Mouse (Mus musculus): ENCODE results near the gene Kcnmb2.

Gene Kcnmb2

DNA sequence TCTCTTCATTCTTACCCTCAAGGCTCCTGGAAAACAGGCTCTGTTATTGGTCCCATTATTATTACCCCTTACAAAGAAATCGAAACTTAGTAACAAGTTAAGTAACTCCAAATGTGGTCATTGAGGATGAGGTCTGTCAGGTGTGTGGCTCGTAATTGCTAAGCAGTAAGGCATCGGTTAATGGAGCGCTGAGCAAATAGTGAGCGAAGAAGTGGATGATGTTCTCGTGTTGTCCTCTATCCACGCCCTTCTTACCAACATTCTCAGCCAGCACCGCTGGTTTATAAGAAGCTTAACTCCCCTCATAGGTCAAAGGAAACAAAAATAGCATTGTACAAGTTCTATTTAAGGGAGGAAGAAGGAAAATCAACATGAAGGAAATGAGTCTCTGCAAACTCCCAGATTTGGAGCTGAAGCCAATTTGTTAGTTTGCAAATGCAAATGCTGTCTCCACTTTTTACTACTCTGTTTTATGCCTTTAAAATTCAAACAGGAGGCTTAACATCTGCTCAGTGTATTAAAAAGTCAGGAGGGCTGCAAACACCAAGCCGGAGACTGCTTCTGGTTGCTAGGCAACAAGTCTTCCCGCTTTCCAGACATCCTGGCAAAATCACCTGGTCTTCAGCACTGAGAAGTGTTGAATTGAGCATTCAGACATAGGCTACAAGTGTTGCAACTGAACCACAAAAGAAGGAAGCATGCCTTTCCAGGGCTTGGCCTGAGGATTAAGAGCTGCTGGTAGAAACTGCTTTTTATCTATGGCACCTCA is 157.8 kb downstream of the Kcnmb2 start:
- no peak for DNase-seq (ENCODE audit: low read depth, low spot score)
- no peaks in the 10 kb centered on the region for H3K27me3 ChIP-seq (ENCODE audit: control insufficient read depth, insufficient read depth, low read length, poor library complexity, severe bottlenecking)
- H3K36me3 ChIP-seq (ENCODE audit: control insufficient read depth, insufficient read depth, low read length, poor library complexity, severe bottlenecking): no peaks in the 10 kb centered on the region

DNA sequence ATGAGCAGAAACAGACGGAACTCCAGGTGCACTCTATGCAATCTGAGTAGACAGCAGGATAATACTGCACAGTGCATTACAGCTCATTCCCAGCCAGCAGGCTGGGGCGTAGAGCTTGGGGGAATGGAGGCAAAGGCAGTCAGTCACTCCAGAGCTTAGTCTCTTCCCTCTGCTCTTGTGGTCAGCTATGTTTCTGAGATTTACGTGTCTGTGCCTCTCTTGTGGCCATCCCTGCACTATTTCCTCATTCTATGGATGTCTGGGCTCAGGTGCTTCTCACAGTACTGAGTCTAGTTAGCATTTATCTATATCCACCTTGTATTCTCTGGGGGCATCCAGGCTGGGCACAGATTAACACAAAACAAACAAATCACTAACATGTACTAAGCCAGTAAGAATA is 160.4 kb downstream of the Kcnmb2 start:
- no peaks in the 10 kb centered on the region for H3K27me3 ChIP-seq (ENCODE audit: control insufficient read depth, insufficient read depth, low read length, poor library complexity, severe bottlenecking)
- no peak for DNase-seq (ENCODE audit: low read depth, low spot score)
- no peaks in the 10 kb centered on the region for H3K36me3 ChIP-seq (ENCODE audit: control insufficient read depth, insufficient read depth, low read length, poor library complexity, severe bottlenecking)

- Histone ChIP-seq H3K36me3 (ENCODE audit: control insufficient read depth, insufficient read depth, low read length, poor library complexity, severe bottlenecking) (no peaks in the 10 kb centered on the region), H3K27me3 (ENCODE audit: control insufficient read depth, insufficient read depth, low read length, poor library complexity, severe bottlenecking) (no peaks in the 10 kb centered on the region)
- no peak for DNase-seq (ENCODE audit: low read depth, low spot score)
These were observed 161.0 kb downstream of the Kcnmb2 start for GRCm38 (mm10) chr3:32063312-32063711.

DNA sequence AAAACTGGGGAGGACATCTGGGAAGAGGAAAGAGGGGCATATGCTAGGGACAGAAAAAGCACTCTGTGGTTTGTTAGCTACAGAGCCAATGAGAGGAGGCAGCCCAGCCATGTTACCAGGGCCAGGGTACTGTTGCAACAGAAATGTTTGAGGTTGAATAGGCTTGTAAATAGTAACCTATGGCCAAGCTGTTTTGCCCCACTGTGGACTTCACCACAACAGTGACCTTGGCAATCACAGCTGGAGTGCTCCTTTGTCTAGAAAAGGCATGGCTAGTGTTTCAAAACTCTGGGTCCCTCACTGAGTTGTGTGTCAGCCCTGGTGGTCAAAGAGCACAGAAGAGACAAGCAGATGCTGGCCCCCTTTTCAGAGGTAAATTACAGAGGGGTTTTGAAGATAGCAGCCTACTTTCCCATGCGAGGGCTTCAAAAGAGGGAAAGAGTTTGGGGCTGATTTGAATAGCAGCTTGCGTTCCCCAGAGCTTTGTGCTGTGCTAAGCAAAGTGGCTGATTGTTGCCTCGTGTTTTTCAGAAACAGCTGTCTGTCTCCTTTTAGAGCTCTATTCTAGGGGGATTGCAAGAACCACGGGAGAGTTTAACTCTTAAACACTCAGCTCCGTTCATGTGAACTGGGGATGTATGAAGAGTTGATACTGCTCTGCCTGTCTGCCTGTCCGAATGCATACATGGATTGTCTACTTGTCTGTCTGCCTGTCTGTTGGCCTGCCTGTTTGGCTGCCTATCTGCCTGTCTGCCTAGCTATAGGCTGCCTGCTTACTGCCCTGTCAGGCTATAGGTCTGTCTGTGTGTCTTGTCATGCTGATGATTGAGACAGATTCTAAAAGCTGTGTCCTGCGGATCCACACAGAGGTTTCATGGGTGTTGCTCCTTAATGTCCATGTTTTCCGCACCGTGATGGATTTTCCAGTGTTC is 165.0 kb downstream of the Kcnmb2 start:
- DNase-seq (ENCODE audit: low read depth, low spot score): no peak
- Histone ChIP-seq H3K27me3 (ENCODE audit: control insufficient read depth, insufficient read depth, low read length, poor library complexity, severe bottlenecking) (no peaks in the 10 kb centered on the region), H3K36me3 (ENCODE audit: control insufficient read depth, insufficient read depth, low read length, poor library complexity, severe bottlenecking) (no peaks in the 10 kb centered on the region)

- DNase-seq (ENCODE audit: low read depth, low spot score): no peak
- Histone ChIP-seq H3K36me3 (ENCODE audit: control insufficient read depth, insufficient read depth, low read length, poor library complexity, severe bottlenecking) (no peaks in the 10 kb centered on the region), H3K27me3 (ENCODE audit: control insufficient read depth, insufficient read depth, low read length, poor library complexity, severe bottlenecking) (no peaks in the 10 kb centered on the region)
These were observed 171.6 kb downstream of the Kcnmb2 start for GRCm38 (mm10) chr3:32073881-32074280.

DNA sequence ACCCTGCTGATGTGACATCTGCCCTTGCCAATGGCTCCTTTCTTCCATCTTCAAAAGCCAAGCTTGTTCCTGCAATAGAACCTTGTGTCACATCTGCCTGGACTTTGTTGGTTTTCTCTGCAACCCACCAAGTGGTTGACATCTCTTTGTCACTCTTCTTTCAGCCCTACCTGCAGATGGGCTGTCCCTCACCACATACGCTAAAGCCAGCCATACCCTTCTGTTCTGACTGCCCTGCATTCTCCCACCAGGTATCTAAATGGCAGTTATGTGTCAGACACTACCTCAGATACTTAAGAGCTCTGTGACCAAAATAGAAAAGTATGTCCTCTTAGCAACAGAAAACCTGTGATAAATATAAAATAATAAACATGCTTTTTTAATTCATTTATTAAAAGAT is 186.5 kb downstream of the Kcnmb2 start:
- no peaks in the 10 kb centered on the region for H3K27me3 ChIP-seq (ENCODE audit: control insufficient read depth, insufficient read depth, low read length, poor library complexity, severe bottlenecking)
- no peaks in the 10 kb centered on the region for H3K36me3 ChIP-seq (ENCODE audit: control insufficient read depth, insufficient read depth, low read length, poor library complexity, severe bottlenecking)
- DNase-seq (ENCODE audit: low read depth, low spot score): no peak

- no peak for DNase-seq (ENCODE audit: low read depth, low spot score)
- H3K27me3 ChIP-seq (ENCODE audit: control insufficient read depth, insufficient read depth, low read length, poor library complexity, severe bottlenecking): no peaks in the 10 kb centered on the region
- no peaks in the 10 kb centered on the region for H3K36me3 ChIP-seq (ENCODE audit: control insufficient read depth, insufficient read depth, low read length, poor library complexity, severe bottlenecking)
These were observed 199.1 kb downstream of the Kcnmb2 start for GRCm38 (mm10) chr3:32101391-32101790.

DNA sequence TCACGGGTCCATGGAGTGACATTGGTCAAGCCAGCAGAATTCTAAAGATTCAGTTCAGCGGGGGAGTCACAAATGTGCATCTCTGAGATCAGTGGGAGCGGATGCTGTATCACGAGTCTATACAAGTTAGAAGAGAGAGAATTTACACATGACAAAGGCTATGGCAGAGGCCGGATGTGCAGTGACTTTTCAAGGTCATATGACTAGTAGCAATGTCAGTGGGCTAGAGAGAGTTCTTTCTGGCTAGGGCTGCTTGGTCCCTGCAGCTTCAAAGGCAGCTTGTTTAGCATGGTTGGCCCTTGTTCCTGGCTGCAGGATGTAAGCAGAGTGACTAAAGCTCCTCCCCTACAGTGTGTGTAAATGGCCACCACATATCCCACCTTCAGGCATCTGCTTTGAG is 217.5 kb downstream of the Kcnmb2 start:
- DNase-seq (ENCODE audit: low read depth, low spot score): no peak
- no peaks in the 10 kb centered on the region for H3K36me3 ChIP-seq (ENCODE audit: control insufficient read depth, insufficient read depth, low read length, poor library complexity, severe bottlenecking)
- no peaks in the 10 kb centered on the region for H3K27me3 ChIP-seq (ENCODE audit: control insufficient read depth, insufficient read depth, low read length, poor library complexity, severe bottlenecking)

- no peaks in the 10 kb centered on the region for H3K36me3 ChIP-seq (ENCODE audit: control insufficient read depth, insufficient read depth, low read length, poor library complexity, severe bottlenecking)
- no peak for DNase-seq (ENCODE audit: low read depth, low spot score)
- no peaks in the 10 kb centered on the region for H3K27me3 ChIP-seq (ENCODE audit: control insufficient read depth, insufficient read depth, low read length, poor library complexity, severe bottlenecking)
These were observed 219.4 kb downstream of the Kcnmb2 start for GRCm38 (mm10) chr3:32121731-32122130.

- no peaks in the 10 kb centered on the region for H3K36me3 ChIP-seq (ENCODE audit: control insufficient read depth, insufficient read depth, low read length, poor library complexity, severe bottlenecking)
- DNase-seq (ENCODE audit: low read depth, low spot score): no peak
- no peaks in the 10 kb centered on the region; the same call in 1 of the 2 replicates for H3K27me3 ChIP-seq (ENCODE audit: control insufficient read depth, insufficient read depth, low read length, poor library complexity, severe bottlenecking)
These were observed 223.1 kb downstream of the Kcnmb2 start for GRCm38 (mm10) chr3:32125431-32125830.

DNA sequence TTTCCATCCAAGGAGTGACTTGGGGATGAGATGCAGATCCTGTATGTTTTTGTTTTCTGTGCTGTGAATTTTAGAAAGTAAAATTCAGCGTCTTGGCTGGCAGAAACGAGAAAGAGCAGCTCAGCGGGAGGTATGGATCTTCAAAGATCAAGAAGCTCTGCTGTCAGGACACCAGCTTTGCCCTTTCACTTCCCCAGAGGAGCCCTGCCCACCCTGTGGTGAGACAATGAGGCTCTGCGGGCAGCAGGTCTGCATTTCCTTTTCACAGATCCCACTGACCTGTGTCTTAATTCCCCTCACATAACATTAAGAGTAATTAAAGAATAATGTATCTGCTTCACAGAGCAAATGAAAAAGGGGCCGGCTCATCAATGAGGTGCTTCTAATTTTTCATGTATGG is 226.1 kb downstream of the Kcnmb2 start:
- H3K27me3 ChIP-seq (ENCODE audit: control insufficient read depth, insufficient read depth, low read length, poor library complexity, severe bottlenecking): no peaks in the 10 kb centered on the region; the same call in 1 of the 2 replicates
- no peak for DNase-seq (ENCODE audit: low read depth, low spot score)
- no peaks in the 10 kb centered on the region for H3K36me3 ChIP-seq (ENCODE audit: control insufficient read depth, insufficient read depth, low read length, poor library complexity, severe bottlenecking)

DNA sequence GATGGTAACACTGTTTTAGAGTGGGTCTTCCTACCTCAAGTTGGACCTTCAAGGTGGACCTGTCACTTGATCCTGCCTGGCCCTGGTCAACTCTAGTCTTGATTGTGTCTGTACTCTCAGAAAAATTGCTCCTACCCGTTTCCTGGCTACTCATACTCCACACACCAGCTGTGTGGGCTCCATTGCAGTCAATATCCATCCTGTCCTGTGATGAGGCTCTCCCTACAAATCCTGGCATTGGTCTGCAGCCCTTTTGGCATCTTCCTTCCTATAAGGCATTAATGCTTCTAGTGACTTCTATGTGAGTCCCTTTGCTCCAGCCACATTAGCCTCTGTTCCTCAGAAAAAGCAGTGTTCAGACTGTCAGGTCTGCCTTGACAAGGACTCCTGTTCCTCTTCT is 228.4 kb downstream of the Kcnmb2 start:
- no peak for DNase-seq (ENCODE audit: low read depth, low spot score)
- H3K27me3 ChIP-seq (ENCODE audit: control insufficient read depth, insufficient read depth, low read length, poor library complexity, severe bottlenecking): no peaks in the 10 kb centered on the region; the same call in 1 of the 2 replicates
- no peaks in the 10 kb centered on the region for H3K36me3 ChIP-seq (ENCODE audit: control insufficient read depth, insufficient read depth, low read length, poor library complexity, severe bottlenecking)

GRCm38 (mm10) chr3:32132395-32133004 is 230.2 kb downstream of the Kcnmb2 start:
- DNase-seq (ENCODE audit: low read depth, low spot score): no peak
- Histone ChIP-seq H3K36me3 (ENCODE audit: control insufficient read depth, insufficient read depth, low read length, poor library complexity, severe bottlenecking) (no peaks in the 10 kb centered on the region), H3K27me3 (ENCODE audit: control insufficient read depth, insufficient read depth, low read length, poor library complexity, severe bottlenecking) (no peaks in the 10 kb centered on the region; the same call in 1 of the 2 replicates)

GRCm38 (mm10) chr3:32144194-32144593 is 241.9 kb downstream of the Kcnmb2 start:
- H3K27me3 ChIP-seq (ENCODE audit: control insufficient read depth, insufficient read depth, low read length, poor library complexity, severe bottlenecking): no peaks in the 10 kb centered on the region
- no peaks in the 10 kb centered on the region for H3K36me3 ChIP-seq (ENCODE audit: control insufficient read depth, insufficient read depth, low read length, poor library complexity, severe bottlenecking)
- DNase-seq (ENCODE audit: low read depth, low spot score): no peak

- H3K27me3 ChIP-seq (ENCODE audit: control insufficient read depth, insufficient read depth, low read length, poor library complexity, severe bottlenecking): no peaks in the 10 kb centered on the region
- no peak for DNase-seq (ENCODE audit: low read depth, low spot score)
- H3K36me3 ChIP-seq (ENCODE audit: control insufficient read depth, insufficient read depth, low read length, poor library complexity, severe bottlenecking): no peaks in the 10 kb centered on the region
These were observed 242.3 kb downstream of the Kcnmb2 start for GRCm38 (mm10) chr3:32144655-32145054.
